ENCODE assay signal across 8 mouse cellular contexts in genomic region chr19:46304216-46304841, GRCm38 (mm10). TPM values are rescaled to one million over a fixed set of nuclear protein-coding genes. Genes with fewer than 3 reads are reported as not detected.
DNase-seq lines count a peak whose midpoint lies in the region; ATAC-seq and TF ChIP-seq lines count a peak whose summit lies in the region.

Nfkb2 (plus strand) TSS chr19:46304320.

- H3K27me3 ChIP-seq in C2C12 (ENCODE audit: control insufficient read depth, insufficient read depth, insufficient read length), result no peaks in the 10 kb centered on the region
- H3K27me3 ChIP-seq in embryonic facial prominence, embryonic 15.5 days, result peaks cover 15% of the 10 kb centered on the region; the same call in 1 of the 2 replicates
- peaks cover 38% of the 10 kb centered on the region for H3K27me3 ChIP-seq in heart, embryonic 10.5 days (ENCODE audit: insufficient read depth, poor library complexity, severe bottlenecking)
- H3K27me3 ChIP-seq in kidney, embryonic 14.5 days (ENCODE audit: control insufficient read depth, insufficient read depth, low read length), result peaks cover 8% of the 10 kb centered on the region
- H3K27me3 ChIP-seq in liver, embryonic 13.5 days, result peaks cover 27% of the 10 kb centered on the region; the same call in 1 of the 2 replicates
- no peaks in the 10 kb centered on the region for H3K27me3 ChIP-seq in stomach, embryonic 16.5 days (ENCODE audit: control insufficient read depth, insufficient read depth, low read length)

- H3K4me3 ChIP-seq in C2C12 (ENCODE audit: insufficient read depth, poor library complexity, severe bottlenecking), result peak within 1 kb of the TSS; percentile 84
- H3K4me3 ChIP-seq in bone marrow, adult 2 months (replicated peaks; ENCODE audit: control insufficient read depth, low read depth, low read length), result peak within 1 kb of the TSS; percentile 90
- peak within 1 kb of the TSS; percentile 77 for H3K4me3 ChIP-seq in embryonic facial prominence, embryonic 15.5 days (replicated peaks)
- H3K4me3 ChIP-seq in heart, embryonic 10.5 days, result peak within 1 kb of the TSS; percentile 86
- peak within 1 kb of the TSS; percentile 73 for H3K4me3 ChIP-seq in kidney, embryonic 14.5 days (ENCODE audit: low read length)
- H3K4me3 ChIP-seq in liver, embryonic 13.5 days (replicated peaks), result peak within 1 kb of the TSS; percentile 83
- peak within 1 kb of the TSS; percentile 81 for H3K4me3 ChIP-seq in stomach, embryonic 16.5 days (replicated peaks; ENCODE audit: low read length)

- H3K79me2 ChIP-seq in C2C12 (ENCODE audit: control insufficient read depth, insufficient read depth), result peaks cover 17% of the 10 kb centered on the region

- H3K9me3 ChIP-seq in embryonic facial prominence, embryonic 15.5 days (replicated peaks), result no peaks in the 10 kb centered on the region
- no peaks in the 10 kb centered on the region for H3K9me3 ChIP-seq in heart, embryonic 10.5 days
- no peaks in the 10 kb centered on the region for H3K9me3 ChIP-seq in kidney, embryonic 14.5 days (ENCODE audit: control insufficient read depth, low read length)
- H3K9me3 ChIP-seq in liver, embryonic 13.5 days (replicated peaks), result no peaks in the 10 kb centered on the region
- H3K9me3 ChIP-seq in stomach, embryonic 16.5 days (replicated peaks; ENCODE audit: control insufficient read depth, low read length), result no peaks in the 10 kb centered on the region

- peak within 1 kb of the TSS; percentile 53 for H3K9ac ChIP-seq in embryonic facial prominence, embryonic 15.5 days
- peak within 1 kb of the TSS; percentile 63 for H3K9ac ChIP-seq in kidney, embryonic 14.5 days (ENCODE audit: low read depth, low read length)
- H3K9ac ChIP-seq in liver, embryonic 13.5 days, result peak within 1 kb of the TSS; percentile 84
- H3K9ac ChIP-seq in stomach, embryonic 16.5 days (ENCODE audit: low read length), result peak within 1 kb of the TSS; percentile 82

- peak; percentile 97 for DNase-seq in heart, embryonic 10.5 days (ENCODE audit: low spot score)
- peak; percentile 91 for DNase-seq in liver, embryonic 13.5 days
- DNase-seq in natural killer cell, adult 2 months (ENCODE audit: low spot score in 2 of 2), result peak; percentile 99 to 100

- WGBS in bone marrow, adult 2 months, result under 1% methylated on average over 39 of the region's 39 CpGs
- under 1% methylated on average over 39 of the region's 39 CpGs for WGBS in embryonic facial prominence, embryonic 15.5 days
- WGBS in heart, embryonic 10.5 days, result under 1% methylated on average over 39 of the region's 39 CpGs
- WGBS in kidney, embryonic 14.5 days, result under 1% methylated on average over 39 of the region's 39 CpGs
- WGBS in liver, embryonic 13.5 days (ENCODE audit: insufficient replicate concordance), result under 1% methylated on average over 39 of the region's 39 CpGs
- WGBS in stomach, embryonic 16.5 days, result under 1% methylated on average over 39 of the region's 39 CpGs

- TF ChIP-seq CTCF in C2C12 (IDR thresholded peaks at IDR 0.05; ENCODE audit: control insufficient read depth, insufficient read depth, insufficient read length), result peak; percentile 40
- peak; percentile 84 for TF ChIP-seq CTCF in bone marrow, adult 2 months (IDR thresholded peaks at IDR 0.05; ENCODE audit: control insufficient read depth, insufficient read depth, low read length)

- H3ac ChIP-seq in C2C12 (ENCODE audit: control insufficient read depth, insufficient read length, low read depth), result peak within 1 kb of the TSS; percentile 78

- peak within 1 kb of the TSS; percentile 95 for H3K4me2 ChIP-seq in embryonic facial prominence, embryonic 15.5 days (replicated peaks)
- H3K4me2 ChIP-seq in kidney, embryonic 14.5 days (replicated peaks; ENCODE audit: low read depth, low read length), result peak within 1 kb of the TSS; percentile 98
- H3K4me2 ChIP-seq in liver, embryonic 13.5 days, result peak within 1 kb of the TSS; percentile 98
- H3K4me2 ChIP-seq in stomach, embryonic 16.5 days (ENCODE audit: low read depth, low read length), result peak within 1 kb of the TSS; percentile 95

- peak; percentile 89 for ATAC-seq in embryonic facial prominence, embryonic 15.5 days (ENCODE audit: insufficient number of reproducible peaks, low FRiP score, low TSS enrichment, low read depth)
- ATAC-seq in kidney, embryonic 14.5 days (ENCODE audit: low FRiP score, low TSS enrichment), result peak; percentile 89
- peak; percentile 91 for ATAC-seq in liver, embryonic 13.5 days (ENCODE audit: low read depth)
- ATAC-seq in stomach, embryonic 16.5 days (ENCODE audit: insufficient read depth, low FRiP score), result peak; percentile 93

- H3K4me1 ChIP-seq in bone marrow, adult 2 months (ENCODE audit: control insufficient read depth, insufficient read depth, low read length), result peaks cover 1% of the 10 kb centered on the region; the same call in 1 of the 2 replicates
- H3K4me1 ChIP-seq in embryonic facial prominence, embryonic 15.5 days, result peaks cover 31% of the 10 kb centered on the region
- H3K4me1 ChIP-seq in heart, embryonic 10.5 days, result peaks cover 45% of the 10 kb centered on the region
- peaks cover 14% of the 10 kb centered on the region for H3K4me1 ChIP-seq in kidney, embryonic 14.5 days (ENCODE audit: control insufficient read depth, insufficient read depth, low read length)
- H3K4me1 ChIP-seq in liver, embryonic 13.5 days (replicated peaks), result peaks cover 46% of the 10 kb centered on the region
- H3K4me1 ChIP-seq in stomach, embryonic 16.5 days (ENCODE audit: control insufficient read depth, insufficient read depth, low read length), result peaks cover 18% of the 10 kb centered on the region

- peaks cover 22% of the 10 kb centered on the region for H3K36me3 ChIP-seq in C2C12 (ENCODE audit: control insufficient read depth, insufficient read depth)
- peaks cover 18% of the 10 kb centered on the region for H3K36me3 ChIP-seq in embryonic facial prominence, embryonic 15.5 days
- H3K36me3 ChIP-seq in heart, embryonic 10.5 days, result peaks cover 12% of the 10 kb centered on the region; the same call in 1 of the 2 replicates
- H3K36me3 ChIP-seq in kidney, embryonic 14.5 days (ENCODE audit: control insufficient read depth, insufficient read depth, low read length), result no peaks in the 10 kb centered on the region; the same call in 1 of the 2 replicates
- H3K36me3 ChIP-seq in liver, embryonic 13.5 days, result peaks cover 8% of the 10 kb centered on the region
- H3K36me3 ChIP-seq in stomach, embryonic 16.5 days (ENCODE audit: control insufficient read depth, insufficient read depth, low read length), result no peaks in the 10 kb centered on the region

- no peaks in the 10 kb centered on the region for H3K79me3 ChIP-seq in C2C12 (ENCODE audit: low read depth)

- peak; percentile 92; the same call in 1 of the 2 replicates for TF ChIP-seq POLR2A in bone marrow, adult 2 months (IDR thresholded peaks at IDR 0.05; ENCODE audit: borderline replicate concordance, control insufficient read depth, low read depth, low read length)

- H3K27ac ChIP-seq in bone marrow, adult 2 months (ENCODE audit: control insufficient read depth, insufficient read depth, low read depth, low read length, poor library complexity), result peak within 1 kb of the TSS; percentile 87
- H3K27ac ChIP-seq in embryonic facial prominence, embryonic 15.5 days (replicated peaks), result peak within 1 kb of the TSS; percentile 94
- H3K27ac ChIP-seq in heart, embryonic 10.5 days, result peak within 1 kb of the TSS; percentile 88
- H3K27ac ChIP-seq in kidney, embryonic 14.5 days (ENCODE audit: low read depth, low read length), result peak within 1 kb of the TSS; percentile 82
- peak within 1 kb of the TSS; percentile 88 for H3K27ac ChIP-seq in liver, embryonic 13.5 days
- peak within 1 kb of the TSS; percentile 91 for H3K27ac ChIP-seq in stomach, embryonic 16.5 days (ENCODE audit: low read length)

TF ChIP-seq in C2C12, 6 proteins besides CTCF, POLR2A, EP300 and RAD21:
- no peak for TF ChIP-seq MYOD1 (IDR thresholded peaks at IDR 0.05; ENCODE audit: control insufficient read depth, insufficient read length, low read depth)
- peak; percentile 10 for TF ChIP-seq MAX (IDR thresholded peaks at IDR 0.05)

RNA-seq across cellular contexts. Expression of gene Nfkb2, which starts in this region (rescaled TPM):
- 47.8 TPM for polyA plus RNA-seq in C2C12 (2012; fragmentation: generic; extraction: Trizol)
- polyA plus RNA-seq in bone marrow, adult 2 months (2011; ENCODE audit: insufficient read depth, insufficient read length, low replicate concordance, missing spikeins), result 10.3 and 24.3 TPM in 2 replicates
- polyA plus RNA-seq in embryonic facial prominence, embryonic 15.5 days (2015; fragmentation: Nextera tagmentation; extraction: Ambion mirVana), result 15.3 and 16.1 TPM in 2 replicates
- 5.9 and 7.2 TPM in 2 replicates for polyA plus RNA-seq in heart, embryonic 10.5 days (2016; fragmentation: Nextera tagmentation; extraction: Ambion mirVana)
- polyA plus RNA-seq in kidney, embryonic 14.5 days (2014; fragmentation: Nextera tagmentation; extraction: Ambion mirVana), result 6.3 and 8.9 TPM in 2 replicates
- polyA plus RNA-seq in liver, embryonic 13.5 days (2015; fragmentation: Nextera tagmentation; extraction: Ambion mirVana), result 3.9 and 4.3 TPM in 2 replicates
- polyA plus RNA-seq in stomach, embryonic 16.5 days (2015; fragmentation: Nextera tagmentation; extraction: Ambion mirVana), result 10.2 and 10.4 TPM in 2 replicates

Comparison
In these comparisons a context has a peak if more than half of its experiments do, and no peak if none do; other contexts are left out.
1. Peak in every context shown above with its lines: DNase-seq, ATAC-seq, H3K4me3 ChIP-seq and H3K27ac ChIP-seq.